22 mouse cellular contexts compared by ENCODE assay signal in the genomic region with DNA sequence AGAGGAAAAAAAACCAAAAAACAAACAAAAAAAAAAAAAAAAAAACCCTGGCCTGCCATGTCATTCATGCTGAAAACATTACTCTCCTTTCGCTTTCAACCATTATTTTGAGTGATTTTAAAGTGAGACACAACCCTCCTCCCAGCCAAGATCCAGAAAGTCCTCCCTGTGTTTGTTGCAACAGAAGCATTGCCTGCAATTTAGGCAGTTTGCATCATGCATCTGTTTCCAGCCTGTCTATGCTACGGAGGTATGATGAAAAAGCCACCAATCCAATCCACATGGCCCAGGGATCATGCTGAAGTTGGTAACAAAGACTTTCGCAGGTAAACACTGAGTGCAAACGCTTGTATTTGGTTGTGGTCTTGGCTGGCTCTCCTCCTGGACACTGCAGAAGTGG.
DNase-seq lines count a peak whose midpoint lies in the region; ATAC-seq and TF ChIP-seq lines count a peak whose summit lies in the region.
"Had no signal": no experiment of that assay in that cellular context is flagged by ENCODE, and none has a peak within 500 bp of the region (broad histone marks: within the 10 kb centered on the region; RNA-seq: fewer than 3 reads in every experiment).

No protein-coding gene starts in this region.

- peaks cover 5% of the 10 kb centered on the region for H3K9me3 ChIP-seq in midbrain, embryonic 16.5 days (replicated peaks; ENCODE audit: control insufficient read depth, low read length, poor library complexity, severe bottlenecking)

- 94% methylated on average over 4 of the region's 4 CpGs for WGBS in midbrain, embryonic 16.5 days

- H3K9ac ChIP-seq in midbrain, embryonic 16.5 days (ENCODE audit: low read depth, low read length), result no peak overlapping the region

- no peaks in the 10 kb centered on the region for H3K4me1 ChIP-seq in midbrain, embryonic 16.5 days (ENCODE audit: control insufficient read depth, insufficient read depth, low read length)

- H3ac ChIP-seq in myocyte (ENCODE audit: control insufficient read depth, insufficient read length), result no peak overlapping the region

- no peaks in the 10 kb centered on the region for H3K27me3 ChIP-seq in myocyte (ENCODE audit: control insufficient read depth, insufficient read depth, insufficient read length)
- H3K27me3 ChIP-seq in midbrain, embryonic 16.5 days (ENCODE audit: control insufficient read depth, insufficient read depth, low read depth, low read length), result no peaks in the 10 kb centered on the region
- H3K27me3 ChIP-seq: CH12.LX, Patski had no signal

- no peaks in the 10 kb centered on the region for H3K36me3 ChIP-seq in myocyte (ENCODE audit: control insufficient read depth, insufficient read depth)
- H3K36me3 ChIP-seq in midbrain, embryonic 16.5 days (ENCODE audit: control insufficient read depth, insufficient read depth, low read length), result peaks cover 7% of the 10 kb centered on the region; the same call in 1 of the 2 replicates
- H3K36me3 ChIP-seq: G1E had no signal

- intact Hi-C loops in heart, postnatal 25 days (cut with DNase I), result no loop called here

- no peak overlapping the region for H3K27ac ChIP-seq in midbrain, embryonic 16.5 days (ENCODE audit: low read length)

- H3K4me3 ChIP-seq in myocyte, result peak overlapping the region; percentile 12
- H3K4me3 ChIP-seq in midbrain, embryonic 16.5 days (ENCODE audit: low read depth, low read length), result no peak overlapping the region

- H3K4me2 ChIP-seq in myocyte (ENCODE audit: low read depth), result peak overlapping the region; percentile 48
- H3K4me2 ChIP-seq in midbrain, embryonic 16.5 days (ENCODE audit: low read length), result no peak overlapping the region

- peak; percentile 49 for DNase-seq in heart, adult 11 months
- DNase-seq in heart, postnatal 25 days (ENCODE audit: low spot score), result no peak
- DNase-seq in MN1 (ENCODE audit: low spot score), result peak; percentile 30
- no peak for DNase-seq in cerebellum, postnatal 10 days
- DNase-seq: adrenal gland, adult 2 months; adrenal gland, adult 8-10 months; adrenal gland, postnatal 10 days; adrenal gland, postnatal 14 days; adrenal gland, postnatal 25 days; adrenal gland, postnatal 36 days; B cell, adult 2 months; cerebellum, adult 11 months; cerebellum, adult 11-12 months; cerebellum, adult 18-20 months; cerebellum, adult 2 months had no signal

- TF ChIP-seq POLR2A in myocyte (IDR thresholded peaks at IDR 0.05; ENCODE audit: insufficient read length, low read depth), result no peak

- no peak for ATAC-seq in midbrain, embryonic 16.5 days
- ATAC-seq: activated CD4-positive, CD25-positive, alpha-beta regulatory T cell, adult 4 months; CD4-positive, CD25-positive, alpha-beta regulatory T cell, adult 4 months; Patski had no signal

- no peaks in the 10 kb centered on the region for H3K79me2 ChIP-seq in myocyte (ENCODE audit: control insufficient read depth, insufficient read depth)

TF ChIP-seq in myocyte, 11 proteins besides CTCF, POLR2A, EP300 and RAD21:
- TF ChIP-seq POLR2AphosphoS2 (IDR thresholded peaks at IDR 0.05; ENCODE audit: insufficient read length, low read depth) (no peak), CEBPB (IDR thresholded peaks at IDR 0.05; ENCODE audit: insufficient read depth, poor library complexity, severe bottlenecking) (peak; percentile 94), USF1 (IDR thresholded peaks at IDR 0.05; ENCODE audit: low read depth) (no peak)

Comparison
In these comparisons a context has a peak if more than half of its experiments do, and no peak if none do; other contexts are left out.
1. DNase-seq: peak in heart, adult 11 months (single experiment) and MN1 (single experiment); none in heart, postnatal 25 days (single experiment) and cerebellum, postnatal 10 days (0 of 2).